Mouse (Mus musculus) T-cell, adult 66 days (primary cell): ENCODE results near the gene Stx19. TPM values are rescaled to one million over a fixed set of nuclear protein-coding genes. Genes with fewer than 3 reads are reported as not detected.

Experiments used
- total RNA-seq, 2 experiments: library from RNA; stranded (reverse); gene quantifications; 3 replicates in 1 of 2; 4 replicates in 1 of 2; pipeline ENCODE4 v1.2.4; 2023

The Stx19 gene
- total RNA-seq = not detected

DNA sequence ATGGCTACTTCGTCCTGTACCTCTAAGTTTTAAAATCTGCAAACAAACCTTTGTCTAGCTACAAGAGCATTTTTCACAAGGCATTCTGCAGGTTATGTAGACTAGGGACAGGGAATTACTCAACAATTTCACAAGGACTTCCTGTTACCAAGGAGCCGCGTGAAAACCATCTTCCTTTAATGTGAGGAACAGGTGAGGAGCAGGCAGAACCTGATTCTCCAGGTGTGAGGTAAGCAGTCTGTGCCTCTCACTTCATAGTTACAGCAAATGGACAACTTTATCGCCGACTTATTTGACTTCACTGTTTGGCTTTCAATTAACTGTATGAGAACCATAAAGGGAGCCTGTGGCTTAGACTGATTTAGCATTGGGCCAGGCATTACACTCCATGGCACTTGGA, at the start of gene Stx19:
Gene Stx19, plus strand, starts transcription at position 186 of the 400 bp plus-strand sequence.

GRCm38 (mm10) chr16:62786621-62787331, 27.7 kb upstream of the Stx19 start, which contains the start of gene Nsun3:
TSS of gene Nsun3 (minus strand) at chr16:62786818.

GRCm38 (mm10) chr16:62846498-62847312, 32.2 kb downstream of the Stx19 start, which contains the start of gene Arl13b:
TSS of gene Arl13b (minus strand) at chr16:62847040.

GRCm38 (mm10) chr16:62854191-62855068, 40.0 kb downstream of the Stx19 start, which contains the start of gene Pros1:
TSS of gene Pros1 (plus strand) at chr16:62854307.

Other genes with a start within 250 kb of the Stx19 start
- gene Nsun3, start 27.9 kb upstream of the Stx19 start, total RNA-seq = 10 to 100 TPM; 11.0 to 18.0 TPM
- 10 to 100 TPM; 13.9 to 16.3 TPM for gene Arl13b, start 32.4 kb downstream of the Stx19 start, total RNA-seq
- under 1 TPM; 0.62 to 0.96 TPM for gene Pros1, start 39.6 kb downstream of the Stx19 start, total RNA-seq